Mouse (Mus musculus) intestine, postnatal 0 days (tissue): ENCODE data around the gene Arrdc5. TPM values are rescaled to one million over a fixed set of nuclear protein-coding genes. Genes with fewer than 3 reads are reported as not detected.
A peak's percentile ranks its signal among the peaks of the same experiment; 100 is the strongest.

Experiments used
- ATAC-seq: fragments of 200-750 bp; cut with Nextera tagmentation; 2 replicates; pipeline ENCODE4 v1.8.0; 2017; ENCODE audit warnings: mild to moderate bottlenecking, moderate TSS enrichment, moderate library complexity
- H3K27ac ChIP-seq: fragments of 300-500 bp; sonication (generic); 2 replicates; pipeline ENCODE4 v1.5.1; 2014; ENCODE audit warnings: mild to moderate bottlenecking, low read depth, low read length, moderate library complexity
- H3K27me3 ChIP-seq: fragments of 300-500 bp; sonication (generic); replicated peaks from 2 replicates; pipeline ENCODE4 v1.6.1; 2014; ENCODE audit warnings: low read length, mixed read lengths; ENCODE audit not compliant: control insufficient read depth, insufficient read depth
- H3K36me3 ChIP-seq: fragments of 300-500 bp; sonication (generic); 2 replicates; pipeline ENCODE4 v1.6.1; 2014; ENCODE audit warnings: mild to moderate bottlenecking, moderate library complexity; ENCODE audit not compliant: control insufficient read depth, insufficient read depth
- H3K4me1 ChIP-seq: fragments of 300-500 bp; sonication (generic); replicated peaks from 2 replicates; pipeline ENCODE4 v1.6.1; 2014; ENCODE audit warnings: antibody characterized with exemption, low read length, mixed read lengths; ENCODE audit not compliant: control insufficient read depth, insufficient read depth
- H3K4me2 ChIP-seq: fragments of 300-500 bp; sonication (generic); replicated peaks from 2 replicates; pipeline ENCODE4 v1.6.1; 2014; ENCODE audit warnings: low read depth, mild to moderate bottlenecking, moderate library complexity
- H3K4me3 ChIP-seq: fragments of 300-500 bp; sonication (generic); 2 replicates; pipeline ENCODE4 v1.5.1; 2014; ENCODE audit warnings: low read depth, low read length
- H3K9ac ChIP-seq: fragments of 300-500 bp; sonication (generic); 2 replicates; pipeline ENCODE4 v1.6.1; 2014; ENCODE audit warnings: mild to moderate bottlenecking, low read depth, low read length
- H3K9me3 ChIP-seq: fragments of 300-500 bp; sonication (generic); 2 replicates; pipeline ENCODE4 v1.6.1; 2016; ENCODE audit warnings: mixed run types; ENCODE audit not compliant: control insufficient read depth
- CTCF ChIP-seq: sonication (generic); IDR thresholded peaks from 2 replicates; pipeline ENCODE4 v1.5.1; 2016; ENCODE audit warnings: low read depth, mild to moderate bottlenecking, control low read depth, antibody characterized with exemption, moderate library complexity
- WGBS: fragments of 180-500 bp; shearing (Covaris S2); extraction: QIAGEN DNeasy Blood & Tissue Kit; methylation state at CpG from one replicate; pipeline ENCODE4 v1.1.7; 2014; 5-methylcytosine and 5-hydroxymethylcytosine counted together
- polyA plus RNA-seq: library from polyadenylated mRNA; unstranded; fragments of >200 nt; fragmentation: Nextera tagmentation; extraction: Ambion mirVana; gene quantifications from 2 replicates; pipeline ENCODE4 v1.2.1, GENCODE M21; 2015

The Arrdc5 gene
- polyA plus RNA-seq, 1 experiment from 2014 or later, result not detected

DNA sequence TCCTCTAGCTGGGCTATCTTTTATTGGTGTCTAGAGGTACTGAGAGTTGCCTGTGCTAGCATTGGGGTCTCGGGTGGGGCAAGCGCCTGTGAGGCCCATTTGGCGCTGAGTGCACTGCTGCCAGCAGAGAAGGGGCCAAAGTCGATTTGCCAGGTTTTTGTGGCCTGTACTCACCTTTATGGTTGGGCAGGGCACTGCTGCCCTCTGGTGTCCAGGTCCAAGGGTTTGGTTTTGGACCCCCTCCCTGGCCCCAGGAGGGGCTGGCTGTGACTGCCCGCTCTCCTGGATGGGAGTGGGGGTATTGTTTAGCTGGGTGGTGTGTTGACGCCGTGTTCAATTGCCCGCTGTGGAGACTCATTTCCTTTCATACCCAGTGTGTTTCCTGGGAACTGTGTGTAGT lies 5.7 kb upstream of the Arrdc5 start:
- Histone ChIP-seq H3K4me2 (peak overlapping the region; percentile 99), H3K4me1 (no peaks in the 10 kb centered on the region; the same call in 1 of the 2 replicates), H3K27me3 (no peaks in the 10 kb centered on the region), H3K36me3 (peaks cover 20% of the 10 kb centered on the region), H3K9ac (no peak overlapping the region), H3K9me3 (no peaks in the 10 kb centered on the region), H3K4me3 (no peak overlapping the region), H3K27ac (0 out of 2 replicates have a peak overlapping the region, but pooled peaks have one; percentile 35)
- peak; percentile 42 for ATAC-seq
- TF ChIP-seq CTCF, result peak; percentile 77
- WGBS, result 30% methylated on average over 8 of the region's 8 CpGs

DNA sequence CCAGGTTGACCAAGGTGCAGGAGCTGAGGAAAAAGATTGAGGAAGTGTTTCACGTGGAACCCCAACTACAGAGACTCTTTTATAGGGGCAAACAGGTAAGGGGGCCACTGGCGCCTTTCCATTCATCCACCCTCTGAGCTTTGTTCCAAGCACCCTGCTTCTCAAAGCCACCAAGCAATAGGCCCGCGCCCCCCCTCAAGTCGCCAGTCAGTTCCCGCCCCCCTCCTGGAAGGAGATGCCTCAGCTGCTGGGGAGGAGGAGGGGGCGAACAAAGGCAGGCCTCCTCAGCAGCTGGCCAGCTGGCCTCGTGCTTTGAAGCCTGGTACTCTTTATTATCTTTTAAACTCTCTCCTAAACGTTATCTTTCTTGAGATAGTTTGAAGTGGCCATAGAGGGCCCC lies 5.1 kb upstream of the Arrdc5 start:
- peak overlapping the region; percentile 99 for H3K4me2 ChIP-seq
- H3K27ac ChIP-seq, result 0 out of 2 replicates have a peak overlapping the region, but pooled peaks have one; percentile 29
- H3K9me3 ChIP-seq, result no peaks in the 10 kb centered on the region
- no peak for ATAC-seq
- WGBS, result 18% methylated on average over 9 of the region's 9 CpGs
- TF ChIP-seq CTCF, result no peak
- H3K9ac ChIP-seq, result no peak overlapping the region
- H3K4me1 ChIP-seq, result no peaks in the 10 kb centered on the region; the same call in 1 of the 2 replicates
- no peaks in the 10 kb centered on the region for H3K27me3 ChIP-seq
- H3K4me3 ChIP-seq, result peak overlapping the region; percentile 78
- H3K36me3 ChIP-seq, result peaks cover 17% of the 10 kb centered on the region

DNA sequence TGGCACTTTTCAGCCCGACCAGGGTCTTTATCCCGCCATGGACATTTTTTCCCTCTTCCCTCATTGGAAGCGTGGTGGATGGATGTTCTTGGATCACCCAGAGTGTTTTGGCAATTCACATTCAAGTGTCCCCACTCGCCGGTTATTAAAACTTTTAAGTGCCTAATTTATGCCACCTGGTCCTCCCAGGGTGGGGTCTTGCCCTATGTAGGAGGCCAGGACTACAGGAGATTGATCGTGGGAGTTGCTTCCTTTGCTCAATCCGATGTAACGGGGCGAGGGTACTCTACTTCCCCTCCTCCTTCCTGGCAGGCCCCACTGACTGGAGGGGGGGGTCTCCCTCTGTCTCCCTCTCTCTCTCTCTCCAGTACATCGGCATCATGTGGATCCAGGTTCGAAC lies 4.6 kb upstream of the Arrdc5 start:
- peak overlapping the region; percentile 58; the same call in 1 of the 2 replicates for H3K9ac ChIP-seq
- H3K9me3 ChIP-seq, result no peaks in the 10 kb centered on the region
- H3K36me3 ChIP-seq, result peaks cover 16% of the 10 kb centered on the region; the same call in 1 of the 2 replicates
- H3K4me3 ChIP-seq, result peak overlapping the region; percentile 78
- no peaks in the 10 kb centered on the region; the same call in 1 of the 2 replicates for H3K4me1 ChIP-seq
- 5% methylated on average over 11 of the region's 11 CpGs for WGBS
- TF ChIP-seq CTCF, result no peak
- no peaks in the 10 kb centered on the region for H3K27me3 ChIP-seq
- no peak for ATAC-seq
- H3K4me2 ChIP-seq, result peak overlapping the region; percentile 99
- no peak overlapping the region for H3K27ac ChIP-seq

DNA sequence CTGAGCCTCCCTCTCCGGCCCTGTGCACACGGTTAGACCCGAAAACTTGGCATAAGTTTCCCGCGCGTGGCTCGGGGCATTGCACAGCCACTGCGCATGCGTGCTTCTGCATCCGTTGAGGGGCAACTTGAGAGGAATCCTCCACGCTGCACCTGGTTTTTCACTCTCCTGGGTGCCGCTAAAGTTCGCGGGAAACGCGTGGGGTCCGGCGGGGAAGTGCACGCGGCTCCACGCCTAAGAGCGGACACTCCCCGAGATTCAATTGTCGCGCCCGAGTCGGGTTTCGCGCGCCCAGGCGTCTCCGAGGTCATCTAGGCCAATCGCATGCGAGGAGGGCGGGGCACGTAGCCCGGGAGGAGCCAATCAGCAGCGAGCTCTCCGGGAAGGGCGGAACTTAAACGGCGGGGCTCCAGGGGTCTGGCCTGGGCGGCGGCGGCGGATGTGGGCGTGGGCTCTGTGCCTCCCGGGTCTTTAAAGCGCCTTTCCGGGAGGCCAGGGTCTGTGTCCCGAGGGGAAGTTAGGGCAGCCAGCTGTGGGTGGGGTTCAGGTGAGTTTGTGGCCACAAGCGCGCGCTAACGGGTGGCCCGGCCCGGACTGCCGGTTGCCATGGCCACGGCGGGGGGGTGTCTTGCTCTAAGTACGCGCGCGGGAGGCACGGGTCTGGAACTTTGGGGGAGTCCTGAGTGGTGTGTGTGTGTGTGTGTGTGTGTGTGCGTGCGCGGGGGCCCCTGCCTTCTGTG lies 3.9 kb upstream of the Arrdc5 start:
- no peaks in the 10 kb centered on the region for H3K27me3 ChIP-seq
- peak overlapping the region; percentile 78 for H3K4me3 ChIP-seq
- WGBS, result under 1% methylated on average over 68 of the region's 68 CpGs
- ATAC-seq, result peak; percentile 72
- peak overlapping the region; percentile 64; the same call in 1 of the 2 replicates for H3K27ac ChIP-seq
- H3K4me2 ChIP-seq, result peak overlapping the region; percentile 99
- no peaks in the 10 kb centered on the region for H3K9me3 ChIP-seq
- peaks cover 10% of the 10 kb centered on the region; the same call in 1 of the 2 replicates for H3K36me3 ChIP-seq
- H3K9ac ChIP-seq, result peak overlapping the region; percentile 58
- TF ChIP-seq CTCF, result no peak
- no peaks in the 10 kb centered on the region; the same call in 1 of the 2 replicates for H3K4me1 ChIP-seq

DNA sequence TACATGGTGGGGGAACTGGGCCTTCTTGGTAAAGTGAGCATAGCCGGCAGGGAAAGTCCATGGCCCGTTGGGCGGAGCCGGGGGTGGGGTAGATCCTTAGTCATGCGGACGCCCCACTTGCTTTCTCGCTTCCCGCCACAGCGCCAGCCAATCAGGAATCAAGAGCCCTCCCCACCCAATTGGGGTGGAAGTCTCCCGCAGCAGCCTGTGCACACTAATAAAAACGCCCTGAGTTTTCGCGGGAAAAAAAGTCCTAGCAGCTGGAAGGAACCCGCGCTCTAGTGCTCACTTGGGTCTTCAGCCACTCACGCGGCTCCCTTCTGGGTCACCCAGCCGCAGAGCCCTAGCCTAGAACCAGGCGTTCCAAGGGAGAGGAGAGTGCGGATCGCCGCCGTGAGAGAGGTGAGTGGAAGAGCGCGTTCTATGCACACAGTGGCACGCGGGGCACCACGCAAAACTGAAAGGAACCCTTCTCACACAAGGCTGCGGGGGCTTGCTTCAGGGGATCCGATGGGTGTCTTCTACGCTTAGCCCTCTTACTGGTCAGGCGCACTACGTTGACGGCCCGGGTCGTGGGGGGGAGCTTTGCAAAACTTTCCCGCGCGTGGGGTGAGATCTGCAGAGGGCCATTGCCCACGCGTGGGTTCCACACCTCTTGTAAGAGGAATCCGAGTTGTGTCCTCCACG lies 3.2 kb upstream of the Arrdc5 start, which contains the start of gene Uhrf1:
TSS of gene Uhrf1 (plus strand) at position 162 of the 687 bp plus-strand sequence.
- peak; percentile 58 for ATAC-seq
- H3K27ac ChIP-seq, result peak within 1 kb of the TSS; percentile 64
- H3K9ac ChIP-seq, result peak within 1 kb of the TSS; percentile 58
- no peaks in the 10 kb centered on the region for H3K27me3 ChIP-seq
- 0 out of 2 replicates have a peak, but pooled peaks cover 4% of the 10 kb centered on the region for H3K36me3 ChIP-seq
- H3K4me2 ChIP-seq, result peak within 1 kb of the TSS; percentile 99
- H3K9me3 ChIP-seq, result no peaks in the 10 kb centered on the region
- no peaks in the 10 kb centered on the region; the same call in 1 of the 2 replicates for H3K4me1 ChIP-seq
- no peak for TF ChIP-seq CTCF
- peak within 1 kb of the TSS; percentile 78 for H3K4me3 ChIP-seq
- under 1% methylated on average over 43 of the region's 43 CpGs for WGBS
